Mouse (Mus musculus) neural tube, embryonic 14.5 days (tissue): ENCODE results near the gene Pdcd7. TPM values are rescaled to one million over a fixed set of nuclear protein-coding genes. Genes with fewer than 3 reads are reported as not detected.

ENCODE experiments used
- ATAC-seq: fragments of 200-750 bp; cut with Nextera tagmentation; 2 replicates; pipeline ENCODE4 v1.8.0; 2017; ENCODE audit warnings: low read depth, mild to moderate bottlenecking, moderate TSS enrichment, moderate library complexity
- H3K27ac ChIP-seq: fragments of 300-500 bp; sonication (generic); 2 replicates; pipeline ENCODE4 v1.5.1; 2014; ENCODE audit warnings: low read depth, mild to moderate bottlenecking, control low read depth, low read length, moderate library complexity, mixed read lengths
- H3K27me3 ChIP-seq: fragments of 300-500 bp; sonication (generic); 2 replicates; pipeline ENCODE4 v1.6.1; 2014; ENCODE audit warnings: low read length; ENCODE audit not compliant: control insufficient read depth, insufficient read depth
- H3K36me3 ChIP-seq: fragments of 300-500 bp; sonication (generic); 2 replicates; pipeline ENCODE4 v1.6.1; 2014; ENCODE audit warnings: low read length, mixed read lengths; ENCODE audit not compliant: control insufficient read depth, insufficient read depth
- H3K4me1 ChIP-seq: fragments of 300-500 bp; sonication (generic); 2 replicates; pipeline ENCODE4 v1.6.1; 2014; ENCODE audit warnings: low read length; ENCODE audit not compliant: control insufficient read depth, insufficient read depth
- H3K4me2 ChIP-seq: fragments of 300-500 bp; sonication (generic); 2 replicates; pipeline ENCODE4 v1.6.1; 2014; ENCODE audit warnings: mild to moderate bottlenecking, low read depth, low read length, control low read depth
- H3K4me3 ChIP-seq: fragments of 300-500 bp; sonication (generic); 2 replicates; pipeline ENCODE4 v1.5.1; 2014; ENCODE audit warnings: low read depth, low read length, control low read depth, mixed read lengths
- H3K9ac ChIP-seq: fragments of 300-500 bp; sonication (generic); replicated peaks from 2 replicates; pipeline ENCODE4 v1.6.1; 2014; ENCODE audit warnings: low read depth, mild to moderate bottlenecking, control low read depth, low read length, mixed read lengths
- H3K9me3 ChIP-seq: fragments of 300-500 bp; sonication (generic); 2 replicates; pipeline ENCODE4 v1.6.1; 2016; ENCODE audit warnings: low read length; ENCODE audit not compliant: control insufficient read depth
- WGBS: fragments of 180-500 bp; shearing (Covaris S2); extraction: QIAGEN DNeasy Blood & Tissue Kit; methylation state at CpG from one replicate; pipeline ENCODE4 v1.1.7; 2014; 5-methylcytosine and 5-hydroxymethylcytosine counted together
- polyA plus RNA-seq: library from polyadenylated mRNA; unstranded; fragments of >200 nt; fragmentation: Nextera tagmentation; extraction: Ambion mirVana; gene quantifications from 2 replicates; pipeline ENCODE4 v1.2.1, GENCODE M21; 2014

Gene Pdcd7
- polyA plus RNA-seq, 1 experiment from 2014 or later: 12.5 TPM

DNA sequence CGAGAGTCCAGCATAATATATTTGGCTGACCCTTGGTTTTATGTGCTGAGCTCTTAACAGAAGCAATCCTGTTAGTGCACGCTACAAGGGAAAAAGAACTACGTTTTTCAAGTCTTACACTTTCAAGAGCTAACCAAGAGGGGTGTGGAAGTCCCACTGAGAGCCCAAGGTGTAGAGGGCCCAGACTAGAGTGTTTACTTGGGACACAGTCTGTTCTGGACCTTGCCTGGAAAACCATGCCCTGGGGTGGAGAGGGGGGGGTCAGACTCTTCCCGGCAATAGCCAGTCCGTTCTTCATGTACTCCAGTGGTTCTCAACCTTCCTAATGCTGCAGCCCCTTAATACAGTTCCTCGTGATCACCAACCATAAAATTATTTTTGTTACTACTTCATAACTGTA is 54.0 kb downstream of the Pdcd7 start:
- Histone ChIP-seq H3K36me3 (no peaks in the 10 kb centered on the region), H3K27ac (no peak overlapping the region), H3K4me1 (0 out of 2 replicates have a peak, but pooled peaks cover 2% of the 10 kb centered on the region), H3K9ac (no peak overlapping the region), H3K9me3 (no peaks in the 10 kb centered on the region), H3K4me2 (no peak overlapping the region), H3K27me3 (no peaks in the 10 kb centered on the region), H3K4me3 (no peak overlapping the region)
- ATAC-seq: no peak
- WGBS: 89% methylated on average over 6 of the region's 6 CpGs

DNA sequence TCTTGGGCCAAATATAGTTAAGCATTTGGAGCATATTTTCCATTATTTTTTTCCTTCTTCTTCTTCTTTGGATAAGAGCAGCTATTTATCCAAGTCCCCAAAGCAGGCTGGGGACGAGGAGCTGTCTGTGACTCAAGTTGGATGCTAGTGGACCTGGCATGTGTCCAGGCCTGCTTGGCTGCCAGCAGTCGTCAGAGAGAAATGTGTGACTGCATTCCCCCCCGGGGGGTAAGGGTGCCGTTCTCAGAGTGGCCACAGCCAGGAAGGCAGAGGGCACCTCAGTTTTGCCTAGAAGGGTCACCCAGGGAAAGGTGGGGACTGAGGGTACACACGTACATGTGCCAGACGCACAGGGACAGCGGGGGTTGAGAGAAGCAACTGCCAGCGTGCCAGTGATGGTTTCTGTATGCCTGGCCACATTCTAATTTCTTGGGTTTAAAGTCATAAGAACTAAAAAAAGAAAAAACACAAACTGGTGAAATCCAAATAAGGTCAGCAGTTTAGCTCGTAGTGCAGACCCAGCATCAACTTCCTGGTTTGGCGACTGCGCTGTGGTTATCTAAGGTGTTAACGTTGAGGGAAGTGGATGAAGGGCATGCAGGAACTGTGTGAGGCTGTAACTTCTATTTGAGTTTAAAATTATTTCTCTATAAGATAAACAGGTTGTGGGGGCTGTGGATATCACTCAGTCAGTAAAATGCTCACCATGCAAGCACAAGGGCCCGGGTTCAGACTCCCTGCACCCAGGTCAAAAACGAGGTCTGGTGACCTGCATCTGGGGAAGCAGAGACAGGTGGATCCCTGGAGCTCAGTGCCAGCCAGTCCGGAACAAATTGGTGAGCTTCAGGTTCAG is 58.7 kb downstream of the Pdcd7 start:
- Histone ChIP-seq H3K27me3 (no peaks in the 10 kb centered on the region), H3K4me3 (no peak overlapping the region), H3K27ac (no peak overlapping the region), H3K9ac (no peak overlapping the region), H3K4me1 (no peaks in the 10 kb centered on the region), H3K9me3 (no peaks in the 10 kb centered on the region), H3K4me2 (no peak overlapping the region), H3K36me3 (no peaks in the 10 kb centered on the region)
- ATAC-seq: no peak
- 74% methylated on average over 15 of the region's 15 CpGs for WGBS

- Histone ChIP-seq H3K27ac (no peak overlapping the region), H3K9ac (no peak overlapping the region), H3K4me3 (no peak overlapping the region), H3K36me3 (no peaks in the 10 kb centered on the region), H3K4me2 (no peak overlapping the region), H3K4me1 (no peaks in the 10 kb centered on the region), H3K9me3 (no peaks in the 10 kb centered on the region), H3K27me3 (no peaks in the 10 kb centered on the region)
- WGBS: 79% methylated on average over 2 of the region's 2 CpGs
- ATAC-seq: no peak
These were observed 59.2 kb downstream of the Pdcd7 start for GRCm38 (mm10) chr9:65405184-65405449.

DNA sequence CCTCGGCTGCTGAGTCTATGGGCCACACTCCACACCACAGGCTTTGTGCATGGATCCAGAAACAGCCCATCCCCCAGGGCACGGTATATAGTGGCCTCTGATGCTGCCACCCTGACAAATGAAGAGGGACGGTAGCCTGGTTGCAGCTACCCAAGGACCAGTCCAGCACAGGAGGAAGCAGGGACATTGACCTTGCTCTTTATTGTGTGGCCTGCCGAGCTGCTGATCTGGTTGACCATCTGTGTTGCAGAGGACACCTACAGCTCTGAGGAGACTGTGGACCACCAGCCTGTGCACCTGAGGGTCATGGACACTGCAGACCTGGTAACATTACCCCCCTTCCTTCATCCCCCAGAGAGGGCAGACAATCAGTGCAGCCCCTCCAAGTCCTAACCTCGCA is 61.4 kb downstream of the Pdcd7 start:
- no peak overlapping the region for H3K4me2 ChIP-seq
- no peaks in the 10 kb centered on the region for H3K9me3 ChIP-seq
- ATAC-seq: no peak
- no peaks in the 10 kb centered on the region for H3K27me3 ChIP-seq
- H3K4me3 ChIP-seq: no peak overlapping the region
- H3K27ac ChIP-seq: no peak overlapping the region
- H3K36me3 ChIP-seq: no peaks in the 10 kb centered on the region
- 82% methylated on average over 5 of the region's 5 CpGs for WGBS
- no peak overlapping the region for H3K9ac ChIP-seq
- no peaks in the 10 kb centered on the region for H3K4me1 ChIP-seq

DNA sequence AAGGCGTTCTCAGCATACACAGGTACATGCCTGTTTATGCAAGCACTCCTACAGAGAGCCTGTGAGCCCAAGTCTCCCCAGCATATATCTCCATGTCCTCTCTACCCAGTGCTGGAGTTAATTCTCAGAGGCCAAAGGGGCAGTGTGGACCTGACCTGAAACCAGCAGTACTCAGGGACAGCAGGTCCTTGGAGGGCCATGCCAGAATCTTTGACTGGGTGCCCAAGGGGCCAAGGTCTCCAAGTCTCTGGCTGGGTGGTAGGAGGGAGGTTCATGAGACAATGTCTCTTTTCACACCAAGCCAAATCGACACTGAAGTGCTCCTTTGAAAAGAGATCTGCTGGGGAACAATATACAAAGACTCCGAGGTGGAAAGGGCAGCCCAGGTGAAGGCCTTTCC is 62.0 kb downstream of the Pdcd7 start:
- WGBS: 75% methylated on average over 3 of the region's 3 CpGs
- H3K27ac ChIP-seq: no peak overlapping the region
- no peaks in the 10 kb centered on the region for H3K36me3 ChIP-seq
- H3K4me2 ChIP-seq: no peak overlapping the region
- H3K4me3 ChIP-seq: no peak overlapping the region
- H3K27me3 ChIP-seq: no peaks in the 10 kb centered on the region
- H3K9ac ChIP-seq: no peak overlapping the region
- no peaks in the 10 kb centered on the region for H3K9me3 ChIP-seq
- ATAC-seq: no peak
- H3K4me1 ChIP-seq: no peaks in the 10 kb centered on the region

DNA sequence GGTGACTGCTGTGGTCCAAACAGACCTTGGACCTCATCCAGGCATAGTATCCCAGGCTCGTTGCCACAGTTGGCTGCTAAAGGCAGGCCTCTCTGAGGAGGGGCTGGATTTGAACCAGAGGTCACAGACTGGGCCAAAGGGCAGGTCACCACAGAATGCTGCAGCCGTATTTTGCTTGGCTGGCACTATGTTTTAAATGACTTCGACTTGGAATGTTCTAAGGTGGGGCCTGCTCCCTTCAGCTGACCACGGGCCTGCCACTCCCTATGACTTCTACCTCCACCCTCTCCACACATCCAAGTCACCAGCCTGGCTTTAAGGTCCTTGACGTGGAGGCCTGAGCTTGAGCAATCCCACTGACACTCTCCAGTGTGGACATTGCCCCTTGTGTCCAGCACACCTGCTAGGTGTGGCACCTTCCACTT is 63.0 kb downstream of the Pdcd7 start:
- H3K4me1 ChIP-seq: no peaks in the 10 kb centered on the region
- no peak overlapping the region for H3K9ac ChIP-seq
- no peaks in the 10 kb centered on the region for H3K9me3 ChIP-seq
- no peaks in the 10 kb centered on the region for H3K27me3 ChIP-seq
- H3K4me2 ChIP-seq: no peak overlapping the region
- H3K27ac ChIP-seq: no peak overlapping the region
- 70% methylated on average over 5 of the region's 5 CpGs for WGBS
- H3K4me3 ChIP-seq: no peak overlapping the region
- no peak for ATAC-seq
- H3K36me3 ChIP-seq: no peaks in the 10 kb centered on the region

Other genes with a start within 250 kb of the Pdcd7 start
- 15.6 and 19.4 TPM in 2 replicates for gene Igdcc4, start 244.6 kb upstream of the Pdcd7 start, polyA plus RNA-seq
- gene Igdcc3, start 204.9 kb upstream of the Pdcd7 start, polyA plus RNA-seq: 9.9 and 10.1 TPM in 2 replicates
- 5.3 and 6.7 TPM in 2 replicates for gene Parp16, start 150.8 kb upstream of the Pdcd7 start, polyA plus RNA-seq
- 0.23 and 0.57 TPM in 2 replicates for gene Cilp, start 80.9 kb upstream of the Pdcd7 start, polyA plus RNA-seq
- 40.5 and 43.1 TPM in 2 replicates for gene Clpx, start 51.8 kb upstream of the Pdcd7 start, polyA plus RNA-seq
- gene Ubap1l, start 14.9 kb downstream of the Pdcd7 start, polyA plus RNA-seq: 3.7 and 7.2 TPM in 2 replicates
- gene Kbtbd13, start 45.5 kb downstream of the Pdcd7 start, polyA plus RNA-seq: 0.31 and 0.63 TPM in 2 replicates
- gene Rasl12, start 52.4 kb downstream of the Pdcd7 start, polyA plus RNA-seq: 5.6 and 8.2 TPM in 2 replicates
- gene Slc51b, start 76.9 kb downstream of the Pdcd7 start, polyA plus RNA-seq: not detected in 2 replicates
- gene Mtfmt, start 89.7 kb downstream of the Pdcd7 start, polyA plus RNA-seq: 24.3 and 25.6 TPM in 2 replicates
- 122 and 131 TPM in 2 replicates for gene Spg21, start 114.8 kb downstream of the Pdcd7 start, polyA plus RNA-seq
- 0.81 and 1.2 TPM in 2 replicates for gene Ankdd1a, start 174.1 kb downstream of the Pdcd7 start, polyA plus RNA-seq
- 2.4 and 5.2 TPM in 2 replicates for gene Plekho2, start 233.9 kb downstream of the Pdcd7 start, polyA plus RNA-seq
- gene Pif1, start 241.1 kb downstream of the Pdcd7 start, polyA plus RNA-seq: 0.75 and 1.0 TPM in 2 replicates